Mouse (Mus musculus) stomach, postnatal 0 days (tissue): ENCODE data around the gene Fosl2. TPM values are rescaled to one million over a fixed set of nuclear protein-coding genes. Genes with fewer than 3 reads are reported as not detected.
A peak's percentile ranks its signal among the peaks of the same experiment; 100 is the strongest.

Experiments used
- ATAC-seq: fragments of 200-750 bp; cut with Nextera tagmentation; 2 replicates; pipeline ENCODE4 v1.8.0; 2017; ENCODE audit not compliant: low FRiP score, low TSS enrichment
- DNase-seq: peaks from one replicate; pipeline ENCODE4 v3.0.0-alpha.2; 2016; ENCODE audit warnings: low spot score
- H3K27ac ChIP-seq: fragments of 300-500 bp; sonication (generic); replicated peaks from 2 replicates; pipeline ENCODE4 v1.5.1; 2014; ENCODE audit warnings: mild to moderate bottlenecking, control low read depth
- H3K27me3 ChIP-seq: fragments of 300-500 bp; sonication (generic); 2 replicates; pipeline ENCODE4 v1.6.1; 2014; ENCODE audit warnings: low read length; ENCODE audit not compliant: control insufficient read depth, insufficient read depth
- H3K36me3 ChIP-seq: fragments of 300-500 bp; sonication (generic); 2 replicates; pipeline ENCODE4 v1.6.1; 2014; ENCODE audit warnings: low read length, mixed read lengths; ENCODE audit not compliant: control insufficient read depth, insufficient read depth
- H3K4me1 ChIP-seq: fragments of 300-500 bp; sonication (generic); replicated peaks from 2 replicates; pipeline ENCODE4 v1.6.1; 2014; ENCODE audit warnings: antibody characterized with exemption; ENCODE audit not compliant: control insufficient read depth, insufficient read depth
- H3K4me2 ChIP-seq: fragments of 300-500 bp; sonication (generic); replicated peaks from 2 replicates; pipeline ENCODE4 v1.6.1; 2014; ENCODE audit warnings: low read depth, mild to moderate bottlenecking, control low read depth, moderate library complexity
- H3K4me3 ChIP-seq: fragments of 300-500 bp; sonication (generic); 2 replicates; pipeline ENCODE4 v1.5.1; 2014; ENCODE audit warnings: low read depth, low read length, control low read depth
- H3K9ac ChIP-seq: fragments of 300-500 bp; sonication (generic); 2 replicates; pipeline ENCODE4 v1.6.1; 2014; ENCODE audit warnings: mild to moderate bottlenecking, low read length, control low read depth, mixed read lengths
- H3K9me3 ChIP-seq: fragments of 300-500 bp; sonication (generic); 2 replicates; pipeline ENCODE4 v1.6.1; 2016; ENCODE audit warnings: low read length; ENCODE audit not compliant: control insufficient read depth
- CTCF ChIP-seq: IDR thresholded peaks from 2 replicates; pipeline ENCODE4 v1.5.1; 2016; ENCODE audit warnings: antibody characterized with exemption, low read depth, mild to moderate bottlenecking, moderate library complexity
- EP300 ChIP-seq: optimal IDR thresholded peaks from 2 replicates; pipeline ENCODE3; 2016; ENCODE audit warnings: antibody characterized with exemption
- WGBS: fragments of 180-500 bp; shearing (Covaris S2); extraction: QIAGEN DNeasy Blood & Tissue Kit; methylation state at CpG from one replicate; pipeline ENCODE4 v1.1.7; 2014; 5-methylcytosine and 5-hydroxymethylcytosine counted together
- polyA plus RNA-seq: library from polyadenylated mRNA; unstranded; fragments of >200 nt; fragmentation: Nextera tagmentation; extraction: Ambion mirVana; gene quantifications from 2 replicates; pipeline ENCODE4 v1.2.1, GENCODE M21; 2015

Gene Fosl2
- polyA plus RNA-seq, 1 experiment from 2014 or later: 10.5 TPM

DNA sequence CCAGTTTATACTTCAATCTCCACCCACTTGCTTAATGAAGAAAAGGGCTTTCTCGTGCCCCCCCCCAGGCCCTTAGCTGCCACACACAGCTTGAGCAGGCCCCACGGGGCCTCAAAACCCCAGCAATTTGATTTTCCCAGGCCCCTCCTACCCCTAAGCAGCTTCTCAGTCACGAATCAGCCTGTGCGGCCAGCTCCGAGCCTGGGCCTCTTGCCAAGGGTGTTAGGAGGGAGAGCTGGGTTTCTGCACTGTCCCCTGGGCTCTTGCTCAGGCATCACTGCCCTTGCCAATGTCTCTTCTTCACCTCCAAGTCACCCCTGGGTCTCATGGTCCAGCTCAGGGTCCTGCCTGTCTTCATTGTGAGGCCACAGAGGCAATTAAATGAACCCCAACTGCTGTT lies 33.1 kb upstream of the Fosl2 start:
- no peaks in the 10 kb centered on the region for H3K27me3 ChIP-seq
- no peak overlapping the region for H3K4me2 ChIP-seq
- ATAC-seq: peak; percentile 50; the same call in 1 of the 2 replicates
- H3K9me3 ChIP-seq: no peaks in the 10 kb centered on the region
- no peak overlapping the region for H3K4me3 ChIP-seq
- WGBS: 9% methylated on average over 5 of the region's 5 CpGs
- no peak overlapping the region for H3K9ac ChIP-seq
- H3K36me3 ChIP-seq: no peaks in the 10 kb centered on the region
- peak; percentile 55 for DNase-seq
- no peaks in the 10 kb centered on the region for H3K4me1 ChIP-seq
- no peak for TF ChIP-seq EP300
- TF ChIP-seq CTCF: no peak
- H3K27ac ChIP-seq: peak overlapping the region; percentile 69

DNA sequence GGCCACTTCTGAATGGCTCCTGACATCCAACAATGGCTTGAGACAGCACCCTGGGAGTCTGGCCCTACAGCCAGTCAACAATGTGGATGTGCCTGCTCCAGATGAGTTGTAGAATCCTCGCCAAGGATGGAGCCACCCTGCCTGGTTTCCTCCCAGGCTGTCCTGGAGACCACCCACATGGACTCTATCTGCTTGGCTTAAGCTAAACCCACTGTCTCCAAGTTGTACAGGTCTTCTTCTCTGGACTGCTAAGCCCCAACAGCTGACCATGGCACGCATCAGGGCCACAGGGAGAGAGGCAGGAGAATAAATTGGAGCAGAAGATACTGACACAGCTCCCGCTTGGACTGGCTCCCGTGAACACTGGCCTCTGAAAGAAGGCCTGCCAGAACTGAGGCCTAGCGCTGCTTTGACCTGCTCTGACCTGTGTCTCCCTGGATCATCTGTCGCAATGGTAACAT lies 32.6 kb upstream of the Fosl2 start:
- peak; percentile 56; the same call in 1 of the 2 replicates for ATAC-seq
- no peak for TF ChIP-seq EP300
- TF ChIP-seq CTCF: no peak
- Histone ChIP-seq H3K9ac (no peak overlapping the region), H3K9me3 (no peaks in the 10 kb centered on the region), H3K4me2 (no peak overlapping the region), H3K4me3 (no peak overlapping the region), H3K27me3 (no peaks in the 10 kb centered on the region), H3K4me1 (no peaks in the 10 kb centered on the region), H3K27ac (peak overlapping the region; percentile 69), H3K36me3 (no peaks in the 10 kb centered on the region)
- DNase-seq: no peak
- WGBS: 64% methylated on average over 6 of the region's 6 CpGs

- ATAC-seq: no peak
- H3K9ac ChIP-seq: no peak overlapping the region
- H3K36me3 ChIP-seq: no peaks in the 10 kb centered on the region
- H3K4me3 ChIP-seq: no peak overlapping the region
- peak overlapping the region; percentile 69 for H3K27ac ChIP-seq
- WGBS: 92% methylated on average over 1 of the region's 1 CpGs
- no peak for DNase-seq
- TF ChIP-seq EP300 (no peak), CTCF (no peak)
- H3K4me1 ChIP-seq: no peaks in the 10 kb centered on the region
- no peaks in the 10 kb centered on the region for H3K27me3 ChIP-seq
- H3K4me2 ChIP-seq: no peak overlapping the region
- H3K9me3 ChIP-seq: no peaks in the 10 kb centered on the region
Observed at GRCm38 (mm10) chr5:32103545-32103944, 32.1 kb upstream of the Fosl2 start.

GRCm38 (mm10) chr5:32104119-32104990 lies 31.2 kb upstream of the Fosl2 start:
- Histone ChIP-seq H3K4me3 (no peak overlapping the region), H3K4me2 (no peak overlapping the region), H3K4me1 (no peaks in the 10 kb centered on the region), H3K9me3 (no peaks in the 10 kb centered on the region), H3K9ac (no peak overlapping the region), H3K36me3 (no peaks in the 10 kb centered on the region), H3K27ac (no peak overlapping the region), H3K27me3 (no peaks in the 10 kb centered on the region)
- TF ChIP-seq EP300: no peak
- no peak for TF ChIP-seq CTCF
- DNase-seq: no peak
- no peak for ATAC-seq
- WGBS: 84% methylated on average over 12 of the region's 12 CpGs

DNA sequence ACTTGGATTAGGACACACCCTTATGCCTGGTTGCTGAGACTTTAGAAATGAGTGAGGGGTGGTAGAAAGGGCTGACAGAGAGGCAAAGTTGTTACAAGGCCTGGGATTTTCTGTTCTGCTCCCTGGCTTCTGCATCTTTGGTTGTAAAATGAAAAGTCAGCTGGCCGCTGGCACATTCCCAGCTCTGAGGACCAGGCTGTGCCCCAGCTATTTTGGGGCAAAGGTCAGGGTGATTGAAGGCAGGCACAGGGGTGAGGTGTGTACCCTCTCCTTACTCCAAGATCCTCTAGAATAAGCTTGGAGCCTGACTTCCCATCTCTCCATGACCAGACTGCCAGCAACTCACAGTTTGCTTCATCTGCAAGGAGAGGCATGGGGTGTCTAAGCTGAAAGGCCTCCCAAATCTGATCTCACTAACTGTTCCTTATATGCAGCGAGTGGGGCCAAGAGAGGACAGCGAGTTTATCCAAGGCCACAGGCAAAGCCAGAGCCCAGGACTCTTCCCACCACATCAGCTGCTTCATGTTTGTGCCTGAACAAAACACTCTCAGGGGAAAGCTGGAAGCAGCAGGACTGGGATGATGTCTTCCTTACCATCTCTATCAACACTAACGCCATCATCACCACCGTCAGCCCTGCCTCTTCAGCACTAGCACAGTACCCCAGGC lies 29.0 kb upstream of the Fosl2 start:
- ATAC-seq (no peak; the same call in 1 of the 2 replicates), DNase-seq (no peak)
- Histone ChIP-seq H3K9ac (no peak overlapping the region; the same call in 1 of the 2 replicates), H3K4me1 (no peaks in the 10 kb centered on the region), H3K9me3 (no peaks in the 10 kb centered on the region), H3K27me3 (no peaks in the 10 kb centered on the region), H3K27ac (peak overlapping the region; percentile 18; the same call in 1 of the 2 replicates), H3K4me2 (no peak overlapping the region), H3K36me3 (no peaks in the 10 kb centered on the region), H3K4me3 (no peak overlapping the region)
- 74% methylated on average over 5 of the region's 5 CpGs for WGBS
- TF ChIP-seq CTCF: no peak
- no peak for TF ChIP-seq EP300
